Mouse (Mus musculus): ENCODE measurements around the gene Cog4.
A peak's percentile ranks its signal among the peaks of the same experiment; 100 is the strongest.
"Not testable (repeated sequence)": the region's sequence is repeated elsewhere in the genome, so short reads cannot be mapped to it uniquely, and the experiment has no call there.

Gene Cog4

GRCm38 (mm10) chr8:110921492-110922230 is 75.3 kb downstream of the Cog4 start:
- DNase-seq (ENCODE audit: low read depth, low spot score): peak; percentile 92

GRCm38 (mm10) chr8:110925691-110926140 is 79.3 kb downstream of the Cog4 start:
- no peak for DNase-seq (ENCODE audit: low read depth, low spot score)

- peak; percentile 77 for DNase-seq (ENCODE audit: low read depth, low spot score)
Measured at GRCm38 (mm10) chr8:110926690-110927089, 80.3 kb downstream of the Cog4 start.

GRCm38 (mm10) chr8:110928435-110928834 is 82.0 kb downstream of the Cog4 start:
- no peak for DNase-seq (ENCODE audit: low read depth, low spot score)

- no peak for DNase-seq (ENCODE audit: low read depth, low spot score)
Measured at GRCm38 (mm10) chr8:110929066-110929465, 82.7 kb downstream of the Cog4 start.

GRCm38 (mm10) chr8:110929672-110930071 is 83.3 kb downstream of the Cog4 start:
- DNase-seq (ENCODE audit: low read depth, low spot score): not testable (repeated sequence)

GRCm38 (mm10) chr8:110931176-110931939 is 85.0 kb downstream of the Cog4 start:
- no peak for DNase-seq (ENCODE audit: low read depth, low spot score)

Measured in 3T3-L1 (cell line).